Mouse (Mus musculus): ENCODE measurements around the gene Gm28035. TPM values are rescaled to one million over a fixed set of nuclear protein-coding genes. Genes with fewer than 3 reads are reported as not detected.
A peak's percentile ranks its signal among the peaks of the same experiment; 100 is the strongest.

Gene Gm28035
- polyA plus RNA-seq, 2 experiments, result 0.11 to 3.8 TPM

GRCm38 (mm10) chr2:30237881-30238280 is 2.5 kb upstream of the Gm28035 start:
- peak overlapping the region; percentile 80 for H3K4me3 ChIP-seq (replicated peaks; ENCODE audit: low read length)
- 0% methylated on average over 23 of the region's 42 CpGs for WGBS
- peak; percentile 88 for ATAC-seq (ENCODE audit: low FRiP score, low read depth)
- H3K36me3 ChIP-seq (ENCODE audit: control insufficient read depth, insufficient read depth, low read length), result peaks cover 29% of the 10 kb centered on the region
- no peak for TF ChIP-seq POLR2A (IDR thresholded peaks at IDR 0.05; ENCODE audit: borderline replicate concordance, extremely low read depth, insufficient read depth, insufficient read length)
- peak overlapping the region; percentile 91 for H3K4me2 ChIP-seq (replicated peaks; ENCODE audit: low read depth, low read length, severe bottlenecking)
- peak overlapping the region; percentile 83 for H3K27ac ChIP-seq (replicated peaks; ENCODE audit: low read depth, low read length)
- DNase-seq (ENCODE audit: low spot score), result no peak
- no peaks in the 10 kb centered on the region for H3K27me3 ChIP-seq (ENCODE audit: control insufficient read depth, insufficient read depth, low read length)
- peak overlapping the region; percentile 89 for H3K9ac ChIP-seq (ENCODE audit: low read depth, low read length, severe bottlenecking)
- H3K4me1 ChIP-seq (ENCODE audit: control insufficient read depth, insufficient read depth, low read length), result peaks cover 14% of the 10 kb centered on the region
- no peaks in the 10 kb centered on the region for H3K9me3 ChIP-seq (ENCODE audit: control insufficient read depth, low read length)

GRCm38 (mm10) chr2:30238906-30239465 is 1.4 kb upstream of the Gm28035 start:
- Histone ChIP-seq H3K36me3 (ENCODE audit: control insufficient read depth, insufficient read depth, low read length) (peaks cover 39% of the 10 kb centered on the region), H3K4me2 (replicated peaks; ENCODE audit: low read depth, low read length, severe bottlenecking) (peak overlapping the region; percentile 91), H3K4me1 (ENCODE audit: control insufficient read depth, insufficient read depth, low read length) (peaks cover 14% of the 10 kb centered on the region), H3K9ac (ENCODE audit: low read depth, low read length, severe bottlenecking) (peak overlapping the region; percentile 89), H3K27ac (replicated peaks; ENCODE audit: low read depth, low read length) (no peak overlapping the region), H3K27me3 (ENCODE audit: control insufficient read depth, insufficient read depth, low read length) (no peaks in the 10 kb centered on the region), H3K9me3 (ENCODE audit: control insufficient read depth, low read length) (no peaks in the 10 kb centered on the region), H3K4me3 (replicated peaks; ENCODE audit: low read length) (peak overlapping the region; percentile 80)
- no peak for DNase-seq (ENCODE audit: low spot score)
- TF ChIP-seq POLR2A (IDR thresholded peaks at IDR 0.05; ENCODE audit: borderline replicate concordance, extremely low read depth, insufficient read depth, insufficient read length), result no peak
- 68% methylated on average over 3 of the region's 3 CpGs for WGBS
- no peak for ATAC-seq (ENCODE audit: low FRiP score, low read depth)

GRCm38 (mm10) chr2:30239777-30240176 is 590 bp upstream of the Gm28035 start:
- 81% methylated on average over 4 of the region's 4 CpGs for WGBS
- H3K9ac ChIP-seq (ENCODE audit: low read depth, low read length, severe bottlenecking), result peak overlapping the region; percentile 2; the same call in 1 of the 2 replicates
- peaks cover 14% of the 10 kb centered on the region for H3K4me1 ChIP-seq (ENCODE audit: control insufficient read depth, insufficient read depth, low read length)
- TF ChIP-seq POLR2A (IDR thresholded peaks at IDR 0.05; ENCODE audit: borderline replicate concordance, extremely low read depth, insufficient read depth, insufficient read length), result no peak
- no peak overlapping the region for H3K4me3 ChIP-seq (replicated peaks; ENCODE audit: low read length)
- peaks cover 42% of the 10 kb centered on the region for H3K36me3 ChIP-seq (ENCODE audit: control insufficient read depth, insufficient read depth, low read length)
- H3K27me3 ChIP-seq (ENCODE audit: control insufficient read depth, insufficient read depth, low read length), result no peaks in the 10 kb centered on the region
- peak overlapping the region; percentile 91; the same call in 1 of the 2 replicates for H3K4me2 ChIP-seq (replicated peaks; ENCODE audit: low read depth, low read length, severe bottlenecking)
- H3K9me3 ChIP-seq (ENCODE audit: control insufficient read depth, low read length), result no peaks in the 10 kb centered on the region
- DNase-seq (ENCODE audit: low spot score), result no peak
- ATAC-seq (ENCODE audit: low FRiP score, low read depth), result no peak
- no peak overlapping the region for H3K27ac ChIP-seq (replicated peaks; ENCODE audit: low read depth, low read length)

GRCm38 (mm10) chr2:30242509-30242908 is 2.1 kb downstream of the Gm28035 start:
- DNase-seq (ENCODE audit: low spot score) (peak; percentile 36), ATAC-seq (ENCODE audit: low FRiP score, low read depth) (no peak)
- no peak for TF ChIP-seq POLR2A (IDR thresholded peaks at IDR 0.05; ENCODE audit: borderline replicate concordance, extremely low read depth, insufficient read depth, insufficient read length)
- 36% methylated on average over 4 of the region's 4 CpGs for WGBS
- H3K27me3 ChIP-seq (ENCODE audit: control insufficient read depth, insufficient read depth, low read length), result no peaks in the 10 kb centered on the region
- H3K9ac ChIP-seq (ENCODE audit: low read depth, low read length, severe bottlenecking), result no peak overlapping the region
- no peak overlapping the region for H3K4me3 ChIP-seq (replicated peaks; ENCODE audit: low read length)
- peaks cover 14% of the 10 kb centered on the region for H3K4me1 ChIP-seq (ENCODE audit: control insufficient read depth, insufficient read depth, low read length)
- H3K4me2 ChIP-seq (replicated peaks; ENCODE audit: low read depth, low read length, severe bottlenecking), result no peak overlapping the region
- H3K9me3 ChIP-seq (ENCODE audit: control insufficient read depth, low read length), result no peaks in the 10 kb centered on the region
- H3K36me3 ChIP-seq (ENCODE audit: control insufficient read depth, insufficient read depth, low read length), result peaks cover 52% of the 10 kb centered on the region
- H3K27ac ChIP-seq (replicated peaks; ENCODE audit: low read depth, low read length), result no peak overlapping the region

GRCm38 (mm10) chr2:30243391-30243790 is 3.0 kb downstream of the Gm28035 start:
- H3K4me3 ChIP-seq (replicated peaks; ENCODE audit: low read length), result no peak overlapping the region
- TF ChIP-seq POLR2A (IDR thresholded peaks at IDR 0.05; ENCODE audit: borderline replicate concordance, extremely low read depth, insufficient read depth, insufficient read length), result no peak
- H3K4me2 ChIP-seq (replicated peaks; ENCODE audit: low read depth, low read length, severe bottlenecking), result no peak overlapping the region
- H3K9ac ChIP-seq (ENCODE audit: low read depth, low read length, severe bottlenecking), result no peak overlapping the region
- H3K9me3 ChIP-seq (ENCODE audit: control insufficient read depth, low read length), result no peaks in the 10 kb centered on the region
- WGBS, result 88% methylated on average over 4 of the region's 4 CpGs
- ATAC-seq (ENCODE audit: low FRiP score, low read depth) (no peak), DNase-seq (ENCODE audit: low spot score) (no peak)
- H3K27ac ChIP-seq (replicated peaks; ENCODE audit: low read depth, low read length), result no peak overlapping the region
- H3K27me3 ChIP-seq (ENCODE audit: control insufficient read depth, insufficient read depth, low read length), result no peaks in the 10 kb centered on the region
- peaks cover 57% of the 10 kb centered on the region for H3K36me3 ChIP-seq (ENCODE audit: control insufficient read depth, insufficient read depth, low read length)
- H3K4me1 ChIP-seq (ENCODE audit: control insufficient read depth, insufficient read depth, low read length), result peaks cover 12% of the 10 kb centered on the region

Measured in limb, embryonic 14.5 days (tissue).